Mouse (Mus musculus) skeletal muscle tissue, adult 2 months (tissue): ENCODE data around the gene Sf3b1.
"Not testable (repeated sequence)": the region's sequence is repeated elsewhere in the genome, so short reads cannot be mapped to it uniquely, and the experiment has no call there.

ENCODE experiments used
- DNase-seq: peaks from one replicate; pipeline ENCODE4 v3.0.0-alpha.2; 2012; ENCODE audit warnings: low read depth, low spot score

Gene Sf3b1

DNA sequence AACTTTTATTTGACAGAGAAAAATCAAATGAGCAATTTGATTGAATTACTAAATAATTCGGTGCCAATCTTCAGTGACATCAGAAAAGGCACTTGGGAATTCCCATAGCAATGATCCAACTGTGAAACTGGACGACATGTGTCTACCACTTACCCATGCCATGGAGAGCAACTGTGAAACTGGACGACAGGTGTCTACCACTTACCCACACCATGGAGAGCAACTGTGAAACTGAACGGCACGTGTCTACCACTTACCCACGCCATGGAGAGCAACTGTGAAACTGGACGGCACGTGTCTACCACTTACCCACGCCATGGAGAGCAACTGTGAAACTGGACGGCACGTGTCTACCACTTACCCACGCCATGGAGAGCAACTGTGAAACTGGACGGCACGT lies 70.3 kb downstream of the Sf3b1 start:
- DNase-seq = not testable (repeated sequence)

GRCm38 (mm10) chr1:54954856-54955255 lies 72.4 kb downstream of the Sf3b1 start:
- no peak for DNase-seq

GRCm38 (mm10) chr1:54944648-54945047 lies 82.6 kb downstream of the Sf3b1 start:
- DNase-seq = no peak

DNA sequence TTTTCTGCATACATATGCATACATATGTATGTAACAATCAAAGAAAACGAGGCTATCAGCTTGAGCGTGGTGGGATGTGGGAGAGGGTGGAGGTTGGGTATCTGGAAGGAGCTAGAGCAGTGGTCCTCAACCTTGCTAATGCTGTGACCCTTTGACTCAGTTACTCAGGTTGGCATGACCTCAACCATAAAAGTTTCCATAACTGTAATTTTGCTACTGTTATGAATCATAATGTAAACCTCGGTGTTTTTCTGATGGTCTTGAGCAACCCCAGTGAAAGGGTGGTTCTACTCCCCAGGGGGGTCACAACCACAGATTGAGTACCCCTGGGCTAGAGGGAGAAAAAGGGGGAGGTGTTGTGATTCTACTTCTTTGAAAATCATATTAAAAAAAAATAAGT lies 91.8 kb downstream of the Sf3b1 start:
- DNase-seq = no peak
